Mouse (Mus musculus) liver, embryonic 16.5 days (tissue): ENCODE results near the gene Prr5. TPM values are rescaled to one million over a fixed set of nuclear protein-coding genes. Genes with fewer than 3 reads are reported as not detected.
A peak's percentile ranks its signal among the peaks of the same experiment; 100 is the strongest.

Experiments
- ATAC-seq: fragments of 200-750 bp; cut with Nextera tagmentation; 2 replicates; pipeline ENCODE4 v1.8.0; 2017; ENCODE audit warnings: low read depth, mild to moderate bottlenecking, moderate number of reproducible peaks, moderate library complexity
- H3K27ac ChIP-seq: fragments of 300-500 bp; sonication (generic); 2 replicates; pipeline ENCODE4 v1.5.1; 2014; ENCODE audit warnings: mild to moderate bottlenecking, low read length
- H3K27me3 ChIP-seq: fragments of 300-500 bp; sonication (generic); 2 replicates; pipeline ENCODE4 v1.6.1; 2014; ENCODE audit warnings: low read depth, low read length, mixed read lengths; ENCODE audit not compliant: control insufficient read depth, insufficient read depth
- H3K36me3 ChIP-seq: fragments of 300-500 bp; sonication (generic); 2 replicates; pipeline ENCODE4 v1.6.1; 2014; ENCODE audit warnings: mild to moderate bottlenecking; ENCODE audit not compliant: control insufficient read depth, insufficient read depth
- H3K4me1 ChIP-seq: fragments of 300-500 bp; sonication (generic); 2 replicates; pipeline ENCODE4 v1.6.1; 2014; ENCODE audit warnings: low read depth, low read length, mixed read lengths; ENCODE audit not compliant: control insufficient read depth
- H3K4me2 ChIP-seq: fragments of 300-500 bp; sonication (generic); 2 replicates; pipeline ENCODE4 v1.6.1; 2014; ENCODE audit warnings: low read depth, low read length, mixed read lengths
- H3K4me3 ChIP-seq: fragments of 300-500 bp; sonication (generic); 2 replicates; pipeline ENCODE4 v1.5.1; 2014; ENCODE audit warnings: low read depth, mild to moderate bottlenecking, low read length
- H3K9ac ChIP-seq: fragments of 300-500 bp; sonication (generic); 2 replicates; pipeline ENCODE4 v1.6.1; 2014; ENCODE audit warnings: low read depth, low read length
- H3K9me3 ChIP-seq: fragments of 300-500 bp; sonication (generic); replicated peaks from 2 replicates; pipeline ENCODE4 v1.6.1; 2016; ENCODE audit warnings: low read length; ENCODE audit not compliant: control insufficient read depth
- WGBS: fragments of 180-500 bp; shearing (Covaris S2); extraction: QIAGEN DNeasy Blood & Tissue Kit; methylation state at CpG from one replicate; pipeline ENCODE4 v1.1.7; 2014; ENCODE audit not compliant: insufficient replicate concordance; 5-methylcytosine and 5-hydroxymethylcytosine counted together
- polyA plus RNA-seq: library from polyadenylated mRNA; unstranded; fragments of >200 nt; fragmentation: Nextera tagmentation; extraction: Ambion mirVana; gene quantifications from 2 replicates; pipeline ENCODE4 v1.2.1, GENCODE M21; 2015

Gene Prr5
- polyA plus RNA-seq, 1 experiment from 2014 or later: 5.2 TPM

DNA sequence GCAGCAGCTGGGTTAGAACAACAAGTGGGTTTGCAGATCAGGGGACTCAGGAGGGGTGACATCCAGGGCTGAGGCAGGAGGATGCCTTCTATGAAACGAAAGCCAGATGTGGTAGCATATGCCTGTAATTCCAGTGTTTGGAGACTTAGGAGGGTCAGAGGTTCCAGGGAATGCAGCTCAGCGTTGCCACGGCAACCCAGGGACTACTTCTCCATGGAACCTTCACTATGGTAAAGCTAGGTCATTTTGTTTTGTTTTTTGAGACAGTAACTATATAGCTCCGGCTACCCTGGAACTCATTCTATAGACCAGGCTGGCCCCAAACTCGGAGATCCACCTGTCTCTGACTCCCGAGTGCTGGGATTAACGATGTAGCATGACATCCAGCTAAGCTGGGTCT, 68.8 kb downstream of the Prr5 start:
- no peak for ATAC-seq
- WGBS: 68% methylated on average over 7 of the region's 7 CpGs

DNA sequence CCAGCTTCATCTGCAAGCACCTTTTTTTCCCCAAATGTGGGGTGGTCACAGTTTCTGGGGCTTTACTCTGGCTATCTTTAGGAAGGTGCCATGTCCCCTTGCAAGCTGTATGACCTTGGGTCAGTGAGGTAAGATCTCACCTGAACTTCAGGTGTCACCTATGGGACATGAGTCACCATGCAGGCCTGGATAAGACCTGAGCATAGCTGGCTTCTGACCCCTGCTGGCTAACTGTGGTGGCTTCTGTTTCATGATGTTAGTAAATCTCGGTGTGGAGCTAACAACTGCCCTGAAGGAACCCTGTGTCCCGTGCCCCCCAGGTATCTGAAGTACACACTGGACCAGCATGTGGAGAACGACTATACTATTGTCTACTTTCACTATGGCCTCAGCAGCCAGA, 72.2 kb downstream of the Prr5 start:
- Histone ChIP-seq H3K36me3 (no peaks in the 10 kb centered on the region), H3K4me1 (no peaks in the 10 kb centered on the region), H3K4me3 (no peak overlapping the region), H3K4me2 (no peak overlapping the region), H3K27me3 (no peaks in the 10 kb centered on the region), H3K9me3 (no peaks in the 10 kb centered on the region), H3K27ac (no peak overlapping the region), H3K9ac (no peak overlapping the region)
- WGBS: 45% methylated on average over 3 of the region's 3 CpGs
- ATAC-seq: no peak

More for the DNA sequence above, 68.8 kb downstream of the Prr5 start:
- H3K27me3 ChIP-seq: no peaks in the 10 kb centered on the region
- H3K4me2 ChIP-seq: no peak overlapping the region
- no peak overlapping the region for H3K4me3 ChIP-seq
- H3K9ac ChIP-seq: no peak overlapping the region
- no peaks in the 10 kb centered on the region for H3K36me3 ChIP-seq
- no peaks in the 10 kb centered on the region for H3K9me3 ChIP-seq
- no peaks in the 10 kb centered on the region for H3K4me1 ChIP-seq
- H3K27ac ChIP-seq: no peak overlapping the region

DNA sequence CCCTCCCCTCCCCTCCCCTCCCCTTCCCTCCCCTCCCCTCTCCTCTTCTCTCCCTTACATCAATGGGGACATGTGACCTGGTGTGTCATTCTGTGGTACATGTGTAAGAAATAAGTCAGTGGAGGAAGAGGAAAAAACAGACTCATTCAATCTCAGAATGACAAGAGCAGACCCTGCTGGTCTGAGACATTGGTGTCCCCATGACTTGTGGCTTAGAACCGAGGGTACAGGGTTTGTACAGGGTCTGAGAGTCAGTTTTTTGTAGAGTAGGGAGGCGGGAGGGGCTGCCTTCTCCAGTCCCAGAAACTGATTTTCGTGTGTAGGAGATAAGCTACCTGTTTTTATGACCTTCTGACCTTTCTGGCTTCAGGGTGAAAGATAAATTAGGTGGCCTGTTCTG, 73.9 kb downstream of the Prr5 start:
- Histone ChIP-seq H3K9ac (no peak overlapping the region), H3K4me2 (no peak overlapping the region), H3K4me1 (no peaks in the 10 kb centered on the region), H3K27me3 (no peaks in the 10 kb centered on the region), H3K9me3 (no peaks in the 10 kb centered on the region), H3K36me3 (no peaks in the 10 kb centered on the region), H3K4me3 (no peak overlapping the region), H3K27ac (no peak overlapping the region)
- ATAC-seq: peak; percentile 59; the same call in 1 of the 2 replicates
- 4% methylated on average over 3 of the region's 3 CpGs for WGBS

DNA sequence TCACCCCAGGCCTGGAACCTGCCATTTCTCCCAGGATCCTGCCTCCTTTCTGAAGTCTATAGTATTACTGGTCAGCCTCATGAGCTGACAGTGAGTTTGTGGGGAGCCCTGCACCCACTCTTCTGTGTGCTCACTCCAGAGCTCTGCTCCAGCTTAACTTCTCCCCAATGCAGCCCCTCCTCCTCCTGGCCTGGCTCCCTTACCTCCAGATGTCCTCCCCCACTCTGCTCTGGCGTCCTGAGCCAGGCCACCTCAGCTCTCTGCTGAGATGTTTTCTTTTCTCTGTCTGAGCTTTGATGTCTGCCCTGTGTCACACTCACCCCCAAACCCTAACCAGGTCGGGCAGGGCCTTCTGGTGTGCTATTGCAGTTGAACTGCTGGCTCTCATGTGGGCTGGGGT, 74.9 kb downstream of the Prr5 start:
- Histone ChIP-seq H3K4me3 (no peak overlapping the region), H3K9me3 (no peaks in the 10 kb centered on the region), H3K4me1 (no peaks in the 10 kb centered on the region), H3K27ac (no peak overlapping the region), H3K36me3 (no peaks in the 10 kb centered on the region), H3K4me2 (no peak overlapping the region), H3K9ac (no peak overlapping the region), H3K27me3 (no peaks in the 10 kb centered on the region)
- no peak; the same call in 1 of the 2 replicates for ATAC-seq
- 11% methylated on average over 2 of the region's 2 CpGs for WGBS

DNA sequence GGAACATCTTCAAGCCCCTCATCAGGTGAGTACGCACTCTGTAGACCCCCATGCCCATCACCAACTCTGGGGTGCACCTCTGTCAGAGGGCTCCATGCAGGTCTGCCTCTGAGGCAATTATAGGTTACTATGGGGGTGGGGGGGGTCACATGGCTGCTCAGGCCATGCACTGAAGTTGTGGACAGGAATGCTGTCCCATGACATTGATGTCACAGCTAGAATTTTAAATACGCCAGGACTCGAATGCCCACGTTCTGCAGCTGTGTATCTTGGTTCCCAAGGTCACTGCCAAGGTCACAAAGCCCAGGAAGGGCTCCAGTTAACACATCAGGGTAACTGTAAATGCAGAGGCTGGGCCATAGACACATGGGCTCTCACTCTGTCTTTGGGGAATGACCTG, 76.4 kb downstream of the Prr5 start:
- no peaks in the 10 kb centered on the region for H3K9me3 ChIP-seq
- no peaks in the 10 kb centered on the region for H3K36me3 ChIP-seq
- no peak overlapping the region for H3K27ac ChIP-seq
- no peaks in the 10 kb centered on the region for H3K4me1 ChIP-seq
- no peak overlapping the region for H3K4me2 ChIP-seq
- ATAC-seq: no peak
- WGBS: 44% methylated on average over 4 of the region's 4 CpGs
- H3K27me3 ChIP-seq: no peaks in the 10 kb centered on the region
- no peak overlapping the region for H3K9ac ChIP-seq
- no peak overlapping the region for H3K4me3 ChIP-seq

Other genes with a start within 250 kb of the Prr5 start
- gene Shisal1, start 222.5 kb upstream of the Prr5 start, polyA plus RNA-seq: 0.15 and 0.21 TPM in 2 replicates
- gene Rtl6, start 111.8 kb upstream of the Prr5 start, polyA plus RNA-seq: 0.81 and 1.0 TPM in 2 replicates
- 0.33 and 0.63 TPM in 2 replicates for gene Arhgap8, start 50.4 kb downstream of the Prr5 start, polyA plus RNA-seq
- gene Phf21b, start 186.4 kb downstream of the Prr5 start, polyA plus RNA-seq: not detected in 2 replicates